Mouse (Mus musculus): ENCODE data around the gene Mrtfa. TPM values are rescaled to one million over a fixed set of nuclear protein-coding genes. Genes with fewer than 3 reads are reported as not detected.
A peak's percentile ranks its signal among the peaks of the same experiment; 100 is the strongest.
"Not testable (repeated sequence)": the region's sequence is repeated elsewhere in the genome, so short reads cannot be mapped to it uniquely, and the experiment has no call there.

Mrtfa gene
- polyA plus RNA-seq (2017; shearing (Covaris generic)): 10 to 100 TPM; 45.2 to 54.3 TPM

DNA sequence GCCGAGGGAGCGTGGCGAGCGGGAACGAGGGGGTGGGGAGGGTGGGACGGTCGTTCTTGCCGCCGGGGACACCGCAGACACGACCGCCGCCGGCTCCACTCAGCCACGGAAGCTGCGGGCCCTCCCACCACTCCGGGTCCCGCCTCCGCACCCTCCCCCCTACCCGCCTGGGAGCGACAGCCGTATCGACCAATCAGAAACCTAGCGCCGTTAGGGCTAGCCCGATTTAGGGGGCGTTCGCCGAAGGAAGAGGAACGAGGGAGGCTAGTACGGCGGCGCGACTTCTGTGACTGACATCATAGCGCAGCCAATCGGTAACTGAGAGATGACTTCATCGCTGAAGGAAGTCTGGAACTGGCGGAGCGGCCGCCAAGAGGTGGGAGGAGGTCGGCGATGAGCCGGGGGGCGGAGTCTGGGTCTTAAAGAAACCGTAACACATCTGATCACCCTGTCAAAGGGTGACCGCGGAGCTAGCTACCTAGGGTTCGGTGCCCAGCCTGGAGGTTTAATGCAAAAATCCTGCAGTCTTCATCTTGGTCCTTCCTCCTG lies at the start of gene Mrtfa:
Gene Mrtfa, minus strand, starts transcription at position 128 of the 549 bp plus-strand sequence.
- ATAC-seq: peak; percentile 99

DNA sequence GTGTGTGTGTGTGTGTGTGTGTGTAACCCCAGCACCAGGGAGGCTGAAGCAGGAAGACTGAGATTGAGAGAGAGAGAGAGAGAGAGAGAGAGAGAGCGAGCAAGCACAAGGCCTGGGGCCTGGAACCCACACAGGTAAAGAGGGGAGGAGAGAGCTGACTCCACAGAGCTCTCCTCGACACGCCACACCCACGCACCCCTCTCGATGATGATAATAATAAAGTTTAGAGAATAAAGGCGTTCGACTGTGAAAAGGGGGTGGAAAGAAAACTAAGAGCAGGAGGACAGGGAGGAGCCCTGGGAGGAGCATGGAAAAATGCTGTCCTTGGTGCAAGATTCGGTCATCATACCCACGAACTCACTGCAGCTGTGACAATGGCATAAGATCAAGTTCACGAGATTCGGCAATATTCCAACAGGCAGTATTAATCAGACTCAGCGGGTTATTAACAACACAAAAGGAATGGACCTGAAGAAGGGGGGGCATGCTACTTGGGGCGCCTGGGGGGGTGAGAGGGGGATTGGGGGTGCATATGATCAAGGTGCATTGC lies 49.3 kb upstream of the Mrtfa start:
- ATAC-seq: no peak

DNA sequence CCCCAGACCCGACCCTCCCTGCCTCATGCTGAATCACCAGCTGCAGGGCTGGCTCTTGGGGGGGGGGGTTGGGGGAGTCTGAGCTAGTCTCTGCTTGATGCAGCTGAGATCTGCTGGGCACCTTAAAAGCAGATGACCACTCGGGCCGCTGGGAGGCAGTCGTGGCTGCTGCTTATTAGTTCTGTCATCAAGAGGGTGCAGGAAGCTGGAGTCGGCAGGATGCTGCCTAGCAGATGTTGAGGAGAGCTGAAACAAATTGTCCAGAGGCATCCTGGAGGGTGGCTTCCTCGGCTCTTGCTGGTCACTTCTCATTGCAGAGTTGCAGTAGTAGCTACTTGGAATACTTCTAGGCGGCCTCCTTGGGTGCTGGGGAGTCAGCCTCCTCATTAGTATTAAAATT lies 48.7 kb upstream of the Mrtfa start:
- ATAC-seq: peak; percentile 61

- peak; percentile 46 for ATAC-seq
Observed at GRCm38 (mm10) chr15:81237471-81237870, 46.9 kb upstream of the Mrtfa start.

DNA sequence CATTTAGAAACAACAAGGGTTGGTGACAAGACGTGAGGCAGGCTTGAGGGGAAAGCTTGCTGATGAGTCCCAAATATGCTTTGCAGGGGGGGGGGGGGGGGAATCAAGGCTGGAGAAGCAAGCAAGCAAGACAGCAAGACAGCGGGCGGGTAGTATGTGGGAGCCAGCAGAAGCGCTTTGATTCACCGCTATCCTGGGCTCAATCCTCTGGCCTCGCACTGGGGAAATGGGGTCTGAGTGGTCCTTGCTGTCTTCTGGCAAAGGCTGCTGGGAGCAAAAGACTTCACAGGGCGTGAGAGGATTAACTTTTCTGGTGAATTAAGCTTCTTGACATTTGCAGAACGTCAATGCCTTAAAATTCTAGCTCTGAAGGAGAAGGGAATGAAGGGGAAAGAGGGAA lies 45.5 kb upstream of the Mrtfa start:
- ATAC-seq: no peak

DNA sequence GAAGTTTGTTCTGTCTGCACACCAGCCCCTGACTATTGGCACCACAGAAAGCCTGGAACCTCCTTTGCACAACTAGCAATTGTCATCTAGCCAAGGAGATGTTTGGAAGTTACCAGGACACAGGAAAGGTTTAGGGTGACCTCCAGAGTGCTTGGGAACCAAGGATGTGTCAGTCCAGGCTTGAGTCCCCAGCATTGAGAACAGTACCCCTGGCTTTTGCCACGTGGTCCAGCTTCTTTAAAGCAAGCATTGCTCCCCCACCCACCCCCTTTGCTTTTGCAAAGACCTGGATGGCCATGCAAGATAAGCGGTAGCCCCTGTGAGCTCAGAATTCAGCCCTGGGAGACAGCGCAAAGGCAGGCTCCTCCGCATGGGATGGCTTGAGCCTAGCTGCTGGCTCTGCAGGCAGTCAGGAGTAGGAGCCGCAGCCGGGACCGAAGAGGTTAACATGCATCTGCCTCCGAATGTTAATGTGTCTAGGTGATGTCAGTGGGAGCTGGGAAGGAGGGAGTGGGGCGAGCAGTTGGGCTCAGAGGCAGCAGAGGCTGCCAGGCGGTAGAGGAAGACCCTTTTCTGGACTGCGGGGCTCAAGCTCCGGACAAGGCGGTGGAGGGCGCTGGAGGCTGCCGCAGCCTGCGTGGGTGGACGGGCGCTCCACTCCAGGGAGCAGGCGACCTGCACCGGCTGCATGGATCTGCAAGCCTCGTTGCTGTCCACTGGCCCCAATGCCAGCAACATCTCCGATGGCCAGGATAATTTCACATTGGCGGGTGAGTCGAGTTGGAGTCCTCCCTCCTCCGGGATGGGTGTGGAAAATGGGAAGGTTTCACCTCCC lies 44.7 kb upstream of the Mrtfa start, which contains the start of gene Mchr1:
Gene Mchr1, plus strand, starts transcription at position 414 of the 835 bp plus-strand sequence.
- ATAC-seq: no peak

GRCm38 (mm10) chr15:81231325-81231724 lies 40.8 kb upstream of the Mrtfa start:
- no peak for ATAC-seq

GRCm38 (mm10) chr15:81229791-81230190 lies 39.2 kb upstream of the Mrtfa start:
- no peak for ATAC-seq

- ATAC-seq: no peak
Observed at GRCm38 (mm10) chr15:81228258-81228657, 37.7 kb upstream of the Mrtfa start.

DNA sequence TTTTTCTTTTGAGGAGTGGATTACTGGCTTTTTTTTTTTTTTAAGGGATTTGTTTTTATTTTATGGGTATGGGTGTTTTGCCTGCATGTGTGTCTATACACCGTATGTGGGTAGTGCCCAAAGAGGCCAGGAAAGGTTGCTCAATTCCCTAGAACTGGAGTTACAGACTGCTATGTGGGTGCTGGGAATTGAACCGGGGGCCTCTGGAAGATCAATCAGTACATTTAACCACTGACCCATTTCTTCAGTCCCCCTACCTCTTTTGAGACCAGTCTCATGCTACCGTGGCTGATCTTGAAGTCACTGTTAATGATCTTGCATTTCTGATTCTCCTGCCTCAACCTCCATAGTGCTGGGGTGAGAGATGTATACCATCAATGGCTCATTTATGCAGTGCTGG lies 36.7 kb upstream of the Mrtfa start:
- ATAC-seq: no peak

- no peak for ATAC-seq
Observed at GRCm38 (mm10) chr15:81226796-81227195, 36.2 kb upstream of the Mrtfa start.

DNA sequence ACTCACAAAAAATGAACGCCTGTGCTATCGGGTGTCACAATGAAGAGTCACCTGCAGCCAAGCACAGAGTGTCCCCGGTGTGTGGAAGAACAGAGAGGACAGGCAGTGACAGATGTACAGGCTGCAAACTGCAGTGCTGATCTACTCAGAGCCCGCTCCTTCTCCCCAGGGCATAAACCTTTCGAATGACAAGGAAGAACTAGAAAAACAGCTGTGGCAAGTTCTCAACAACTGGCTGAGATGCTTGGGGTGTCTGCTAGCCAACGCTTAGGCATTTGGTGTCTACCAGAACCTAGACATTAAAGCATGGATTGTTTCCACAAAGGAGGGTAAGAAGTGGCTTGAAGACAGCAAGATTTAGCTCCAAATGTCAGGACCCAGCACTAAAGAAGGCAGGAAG lies 35.2 kb upstream of the Mrtfa start:
- no peak for ATAC-seq

DNA sequence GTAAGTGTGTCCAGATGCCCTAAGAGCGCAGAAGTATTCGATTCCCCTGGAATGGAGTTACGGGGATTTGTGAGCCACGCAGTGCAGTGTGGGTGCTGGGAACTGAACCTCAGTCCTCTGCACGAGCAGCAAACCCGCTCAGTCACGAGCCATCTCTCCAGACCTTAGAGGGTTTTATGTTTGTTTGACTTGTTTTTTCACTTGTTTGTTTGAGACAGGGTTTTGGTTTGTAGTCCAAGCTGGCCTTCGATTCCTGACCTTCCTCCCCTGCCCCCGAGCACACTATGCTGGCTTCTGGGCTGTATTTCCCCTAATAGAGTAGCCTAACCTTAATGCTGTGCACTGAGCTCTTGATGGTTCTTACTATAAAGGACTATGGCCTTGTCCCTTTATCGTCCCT lies 34.5 kb upstream of the Mrtfa start:
- ATAC-seq: no peak

DNA sequence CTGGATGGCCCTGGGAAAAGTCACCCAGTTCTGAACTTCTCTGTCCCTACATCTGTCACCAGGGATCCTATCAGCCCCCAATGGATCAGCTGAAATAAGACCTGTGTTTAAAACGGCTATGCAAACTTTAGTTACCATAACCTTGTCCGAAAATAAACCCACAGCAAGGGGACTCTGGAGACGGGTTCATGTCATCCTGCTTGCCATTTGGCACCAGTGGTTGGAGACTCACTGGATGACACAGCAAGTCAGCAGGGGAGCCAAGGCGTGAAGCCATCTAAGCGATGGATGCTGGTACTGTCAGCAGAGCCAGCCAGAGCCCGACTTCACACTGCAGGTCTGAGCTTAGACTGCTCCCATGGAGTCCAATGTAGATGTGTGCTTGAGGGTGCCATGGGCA lies 30.9 kb upstream of the Mrtfa start:
- no peak for ATAC-seq

DNA sequence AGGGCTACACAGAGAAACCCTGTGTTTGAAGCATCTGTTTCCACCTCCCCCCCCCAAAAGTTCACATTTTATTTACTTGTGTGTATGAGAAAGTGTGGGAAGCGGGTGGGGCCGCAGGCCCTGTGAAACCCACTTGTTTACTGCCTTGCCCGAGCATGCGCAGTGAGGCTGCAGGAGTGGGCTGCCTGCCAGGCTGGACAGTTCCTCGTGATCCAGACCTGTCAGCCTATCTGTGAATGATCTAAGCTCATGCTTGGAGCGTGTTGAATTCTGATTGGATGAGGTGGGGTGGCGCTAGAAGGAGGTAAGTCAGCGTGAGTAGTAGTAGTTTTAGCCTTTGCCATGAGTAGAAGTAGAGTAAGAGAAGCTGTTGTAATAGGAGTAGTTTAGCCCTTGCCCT lies 29.5 kb upstream of the Mrtfa start:
- not testable (repeated sequence) for ATAC-seq

DNA sequence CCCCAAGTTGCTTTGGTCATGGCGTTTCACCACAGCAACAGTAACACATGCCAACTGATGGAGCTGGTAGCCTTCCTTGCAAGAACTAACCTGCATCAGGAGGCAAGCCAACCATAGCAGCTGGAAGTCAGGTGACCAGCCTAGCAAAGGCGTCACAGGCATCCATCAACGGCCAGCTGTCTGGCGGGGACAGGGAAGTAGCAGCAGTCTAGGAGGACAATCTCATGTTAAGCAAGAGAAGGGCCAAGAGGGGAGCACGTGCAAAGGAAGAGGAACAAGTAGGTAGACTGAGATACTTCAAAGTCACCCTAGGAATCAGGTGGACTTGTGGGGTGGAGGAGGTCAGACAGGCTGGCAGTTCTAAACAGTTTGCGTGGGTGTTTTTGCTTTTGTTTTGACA lies 28.5 kb upstream of the Mrtfa start:
- no peak for ATAC-seq

DNA sequence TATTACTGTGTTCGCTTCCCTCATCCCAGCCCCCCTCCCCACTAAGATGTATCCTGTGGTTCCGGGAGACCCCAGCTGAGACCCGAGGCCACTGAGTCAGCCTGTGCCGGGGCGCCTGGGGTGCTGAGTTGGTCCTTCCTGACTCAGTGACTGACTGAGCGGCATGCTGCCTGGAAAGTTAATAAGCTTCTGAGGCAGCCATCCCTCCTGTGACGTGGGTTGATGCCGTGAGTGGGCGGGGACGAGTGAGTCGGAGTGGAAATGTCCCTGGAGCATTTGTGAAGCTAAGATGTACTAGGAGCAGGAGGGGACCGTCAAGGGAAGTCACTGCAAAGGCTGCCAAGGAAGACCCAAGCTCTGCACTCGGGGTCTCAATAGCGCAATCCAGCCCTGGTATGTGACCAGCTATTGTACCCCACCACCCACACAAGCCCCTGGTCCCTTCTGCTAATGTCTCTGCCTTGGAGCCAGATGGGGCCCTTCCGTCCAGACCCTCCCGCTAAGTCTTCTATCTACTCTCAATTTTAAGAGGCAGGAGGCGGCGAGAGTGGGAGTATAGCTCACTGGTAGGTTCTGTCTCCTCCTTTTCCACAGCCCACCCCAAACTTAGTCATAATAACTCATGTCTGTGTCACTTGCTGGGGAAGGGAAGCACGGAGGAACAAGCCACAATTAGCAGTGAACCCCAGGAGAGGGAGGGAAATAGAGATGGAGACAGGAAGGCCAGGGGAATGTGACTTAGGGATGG lies 26.5 kb upstream of the Mrtfa start:
- no peak for ATAC-seq

- ATAC-seq: no peak
Observed at GRCm38 (mm10) chr15:81212976-81213375, 22.4 kb upstream of the Mrtfa start.

DNA sequence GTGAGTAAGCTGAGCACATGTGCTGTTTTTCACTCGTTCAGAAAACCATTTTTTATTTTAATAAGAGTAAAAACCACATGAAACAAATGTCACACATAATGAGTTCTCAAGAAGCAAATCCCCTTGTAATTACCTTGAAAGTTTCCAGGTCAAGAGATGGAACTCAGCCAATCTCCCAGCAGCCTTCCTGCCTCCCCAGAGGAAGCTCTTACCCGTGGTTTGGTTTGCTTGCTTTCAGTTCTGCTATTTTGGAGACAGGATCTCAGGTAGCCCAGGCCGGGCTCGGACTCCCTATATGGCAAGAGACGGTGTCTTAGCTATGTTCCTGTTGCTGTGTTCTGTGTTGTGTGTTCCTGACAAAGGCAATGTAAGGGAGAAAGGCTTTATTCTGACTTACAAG lies 19.9 kb upstream of the Mrtfa start:
- ATAC-seq: peak; percentile 61

DNA sequence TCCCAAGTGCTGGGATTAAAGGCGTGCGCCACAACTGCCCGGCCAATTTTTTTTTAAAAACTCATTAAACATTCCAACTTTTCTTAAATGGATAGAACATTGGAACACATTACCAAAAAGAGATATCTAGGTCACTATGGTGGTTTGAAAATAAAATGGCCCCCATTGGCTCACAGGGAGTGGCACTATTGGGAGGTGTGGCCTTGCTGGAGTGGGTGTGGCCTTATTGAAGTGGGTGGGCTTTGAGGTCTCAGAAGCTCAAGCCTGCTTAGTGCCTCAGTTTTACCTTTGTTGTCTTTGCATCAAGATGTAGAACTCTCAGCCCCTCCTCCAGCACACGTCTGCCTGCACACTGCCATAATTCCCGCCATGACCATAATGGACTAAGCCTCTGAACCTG lies 11.9 kb upstream of the Mrtfa start:
- ATAC-seq: no peak

DNA sequence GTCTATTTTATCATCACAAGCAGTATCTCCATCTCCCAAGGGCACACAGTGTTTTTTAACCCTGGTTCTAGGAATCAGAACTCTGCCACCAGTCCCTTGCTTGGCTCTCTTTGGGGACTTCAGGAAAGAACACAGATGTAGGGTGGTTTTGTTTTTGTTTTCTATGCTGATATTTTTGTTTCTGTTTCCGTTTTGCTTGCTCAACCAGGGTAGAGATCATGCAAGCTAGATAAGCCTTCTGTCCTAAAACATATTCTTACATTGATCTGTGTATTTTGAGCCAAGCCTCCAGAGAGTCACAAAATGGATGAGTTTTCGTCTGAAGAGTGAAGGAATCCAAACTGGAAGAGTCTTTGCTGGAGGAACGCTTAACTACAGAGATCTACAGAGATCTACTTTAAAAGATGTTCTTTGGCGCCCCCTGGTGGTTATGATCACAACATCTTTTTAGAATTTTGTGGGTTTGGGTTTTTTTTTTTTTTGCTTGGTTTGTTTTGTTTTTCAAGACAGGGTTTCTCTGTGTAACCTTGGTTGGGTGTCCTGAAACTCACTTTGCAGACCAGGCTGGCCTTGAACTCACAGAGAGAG lies 8.9 kb upstream of the Mrtfa start:
- ATAC-seq: peak; percentile 66

- no peak for ATAC-seq
Observed at GRCm38 (mm10) chr15:81198447-81198846, 7.9 kb upstream of the Mrtfa start.

DNA sequence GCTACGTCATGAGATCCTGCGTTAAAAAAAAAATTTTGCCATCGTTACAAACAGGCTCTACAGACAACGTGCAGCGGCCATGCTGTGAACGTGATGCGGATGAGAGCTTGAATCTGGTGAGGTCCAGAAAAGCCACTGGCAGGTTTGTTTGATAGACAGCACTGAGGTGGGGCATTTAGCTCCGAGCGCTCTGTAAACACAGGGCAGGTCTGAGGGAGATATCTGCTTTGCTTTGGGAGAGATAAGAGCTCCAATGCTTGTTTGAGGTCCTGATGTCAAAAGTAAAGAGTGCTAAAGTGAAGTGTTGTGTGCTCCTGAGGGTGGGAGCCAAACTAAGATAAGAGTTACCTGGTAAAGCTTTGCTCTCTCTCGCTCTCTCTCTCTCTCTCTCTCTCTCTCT lies 6.6 kb upstream of the Mrtfa start:
- no peak for ATAC-seq

All from activated CD4-positive, CD25-positive, alpha-beta regulatory T cell, adult 4 months (primary cell).